Mouse (Mus musculus) ES-E14 (cell line): ENCODE results near the gene Socs3. TPM values are rescaled to one million over a fixed set of nuclear protein-coding genes. Genes with fewer than 3 reads are reported as not detected.
A peak's percentile ranks its signal among the peaks of the same experiment; 100 is the strongest.

Experiments used
- DNase-seq: peaks from one replicate; pipeline ENCODE4 v3.0.0-alpha.2; 2013; ENCODE audit warnings: low read depth, low spot score
- H3K27ac ChIP-seq: 2 replicates; pipeline ENCODE4 v1.5.1; 2012; ENCODE audit warnings: low read depth, mild to moderate bottlenecking, low read length, moderate library complexity, mixed read lengths; ENCODE audit not compliant: poor library complexity, insufficient read depth, severe bottlenecking
- H3K36me3 ChIP-seq: 2 replicates; pipeline ENCODE4 v1.6.1; 2012; ENCODE audit warnings: mild to moderate bottlenecking, low read length, moderate library complexity, mixed read lengths; ENCODE audit not compliant: control insufficient read depth, poor library complexity, insufficient read depth, severe bottlenecking
- H3K4me1 ChIP-seq, 2 experiments: fragments of 150-350 bp in 1 of 2; sonication (generic) in 1 of 2; 2 replicates each; pipeline ENCODE4 v1.6.1; 2012; ENCODE audit warnings: low read length in 2 of 2, mild to moderate bottlenecking in 1 of 2, mixed read lengths in 1 of 2; ENCODE audit not compliant: control insufficient read depth in 2 of 2, insufficient read depth in 2 of 2, poor library complexity in 1 of 2
- H3K4me3 ChIP-seq, 2 experiments: fragments of 150-350 bp in 1 of 2; sonication (generic) in 1 of 2; 2 replicates each; pipeline ENCODE4 v1.5.1; 2012; ENCODE audit warnings: low read length in 2 of 2, low read depth in 1 of 2, mild to moderate bottlenecking in 1 of 2, mixed read lengths in 1 of 2; ENCODE audit not compliant: insufficient read depth in 1 of 2, poor library complexity in 1 of 2, severe bottlenecking in 1 of 2
- H3K9ac ChIP-seq: 2 replicates; pipeline ENCODE4 v1.6.1; 2012; ENCODE audit warnings: low read depth, mild to moderate bottlenecking, low read length, mixed read lengths; ENCODE audit not compliant: poor library complexity, insufficient read depth, severe bottlenecking
- H3K9me3 ChIP-seq: fragments of 150-350 bp; sonication (generic); 2 replicates; pipeline ENCODE4 v1.6.1; 2012; ENCODE audit warnings: low read depth, mild to moderate bottlenecking, low read length; ENCODE audit not compliant: control insufficient read depth, insufficient read depth
- CHD2 ChIP-seq: IDR thresholded peaks from 2 replicates; pipeline ENCODE4 v1.6.1; 2014; ENCODE audit warnings: mild to moderate bottlenecking, low read depth, low read length, inconsistent platforms
- HCFC1 ChIP-seq: IDR thresholded peaks from 2 replicates; pipeline ENCODE4 v1.6.1; 2012; ENCODE audit warnings: low read length, inconsistent platforms, borderline replicate concordance; ENCODE audit not compliant: insufficient read depth
- MAFK ChIP-seq: IDR thresholded peaks from 2 replicates; pipeline ENCODE4 v1.6.1; 2014; ENCODE audit warnings: mild to moderate bottlenecking, low read depth, low read length, inconsistent platforms; ENCODE audit not compliant: insufficient read depth
- ZC3H11A ChIP-seq: IDR thresholded peaks from 2 replicates; pipeline ENCODE4 v1.6.1; 2012; ENCODE audit warnings: low read depth, mild to moderate bottlenecking, inconsistent platforms, low read length, borderline replicate concordance
- ZNF384 ChIP-seq: IDR thresholded peaks from 2 replicates; pipeline ENCODE4 v1.6.1; 2012; ENCODE audit warnings: low read depth, low read length, inconsistent platforms
- in situ Hi-C, 2 experiments: fragments of 600-800 bp; cut with MboI; formaldehyde crosslinking; loops; one replicate each; pipeline ENCODE4 v1.15.1; 2025; ENCODE audit warnings: low sequenced_read_pairs in 2 of 2, inconsistent platforms in 1 of 2; ENCODE audit not compliant: unreplicated experiment in 2 of 2
- total RNA-seq: library from RNA; depleted of rRNA; stranded (reverse); fragments of 300-350 nt; gene quantifications from 2 replicates; pipeline ENCODE4 v1.2.3, GENCODE M21; 2012

Gene Socs3
- total RNA-seq, 1 experiment = 69.8 TPM

- H3K9me3 ChIP-seq = no peaks in the 10 kb centered on the region
- H3K36me3 ChIP-seq = no peaks in the 10 kb centered on the region
- H3K4me3 ChIP-seq = peak overlapping the region; percentile 42 to 63
- DNase-seq = no peak
- peak overlapping the region; percentile 69 for H3K9ac ChIP-seq
- no peak for TF ChIP-seq HCFC1
- no peak for TF ChIP-seq MAFK
- TF ChIP-seq ZNF384 = no peak
- TF ChIP-seq CHD2 = no peak
- TF ChIP-seq ZC3H11A = no peak
- in situ Hi-C loops = no loop called here
- peaks cover 19 to 29% of the 10 kb centered on the region in 2 experiments for H3K4me1 ChIP-seq
- no peak overlapping the region for H3K27ac ChIP-seq
Observed at GRCm38 (mm10) chr11:117930781-117931338, 39.0 kb downstream of the Socs3 start.

GRCm38 (mm10) chr11:117925541-117925940 lies 44.3 kb downstream of the Socs3 start:
- Histone ChIP-seq H3K36me3 (no peaks in the 10 kb centered on the region), H3K9me3 (no peaks in the 10 kb centered on the region), H3K4me3 (no peak overlapping the region), H3K4me1 (peaks cover 2 to 8% of the 10 kb centered on the region in 2 experiments; a peak in 1 of 4 replicates), H3K9ac (no peak overlapping the region), H3K27ac (no peak overlapping the region)
- TF ChIP-seq ZNF384 (no peak), CHD2 (no peak), MAFK (no peak), HCFC1 (no peak), ZC3H11A (no peak)
- in situ Hi-C loops = no loop called here
- DNase-seq = no peak

- Histone ChIP-seq H3K4me3 (no peak overlapping the region), H3K9ac (no peak overlapping the region), H3K9me3 (no peaks in the 10 kb centered on the region), H3K4me1 (peaks cover 2 to 9% of the 10 kb centered on the region in 2 experiments; a peak in 2 of 4 replicates), H3K27ac (no peak overlapping the region), H3K36me3 (no peaks in the 10 kb centered on the region)
- in situ Hi-C loops = no loop called here
- no peak for DNase-seq
- TF ChIP-seq MAFK (no peak), ZNF384 (no peak), CHD2 (no peak), HCFC1 (no peak), ZC3H11A (no peak)
Observed at GRCm38 (mm10) chr11:117924466-117924865, 45.4 kb downstream of the Socs3 start.

- Histone ChIP-seq H3K9me3 (no peaks in the 10 kb centered on the region), H3K4me3 (peak overlapping the region in 1 of 2 experiments; percentile 37; a peak in 3 of 4 replicates), H3K27ac (no peak overlapping the region), H3K9ac (no peak overlapping the region), H3K4me1 (peaks cover 3 to 14% of the 10 kb centered on the region in 2 experiments; a peak in 2 of 4 replicates), H3K36me3 (no peaks in the 10 kb centered on the region)
- in situ Hi-C loops = no loop called here
- no peak for TF ChIP-seq CHD2
- TF ChIP-seq ZC3H11A = no peak
- no peak for TF ChIP-seq MAFK
- no peak for TF ChIP-seq ZNF384
- no peak for TF ChIP-seq HCFC1
- DNase-seq = no peak
Observed at GRCm38 (mm10) chr11:117923279-117923678, 46.6 kb downstream of the Socs3 start.

GRCm38 (mm10) chr11:117919211-117919610 lies 50.6 kb downstream of the Socs3 start:
- TF ChIP-seq HCFC1 = no peak
- TF ChIP-seq MAFK = no peak
- TF ChIP-seq ZNF384 = no peak
- TF ChIP-seq ZC3H11A = no peak
- no peak for TF ChIP-seq CHD2
- DNase-seq = no peak
- no peak overlapping the region for H3K9ac ChIP-seq
- H3K9me3 ChIP-seq = no peaks in the 10 kb centered on the region
- no peaks in the 10 kb centered on the region for H3K36me3 ChIP-seq
- no peak overlapping the region for H3K4me3 ChIP-seq
- in situ Hi-C loops = no loop called here
- H3K27ac ChIP-seq = no peak overlapping the region
- peaks cover 3 to 14% of the 10 kb centered on the region in 2 experiments; a peak in 2 of 4 replicates for H3K4me1 ChIP-seq
